In genomic region chr13:55611996-55612395, GRCm38 (mm10) we compare ENCODE assay signal across 30 mouse cellular contexts. TPM values are rescaled to one million over a fixed set of nuclear protein-coding genes. Genes with fewer than 3 reads are reported as not detected.
DNase-seq lines count a peak whose midpoint lies in the region; ATAC-seq and TF ChIP-seq lines count a peak whose summit lies in the region.
"Had no signal": no experiment of that assay in that cellular context is flagged by ENCODE, and none has a peak within 500 bp of the region (broad histone marks: within the 10 kb centered on the region; RNA-seq: fewer than 3 reads in every experiment).

No protein-coding gene starts in this region.

- peak; percentile 47 for DNase-seq in embryonic facial prominence, embryonic 11.5 days (ENCODE audit: low spot score)
- DNase-seq in embryonic facial prominence, embryonic 10.5 days (ENCODE audit: low spot score), result no peak
- peak; percentile 26 for DNase-seq in adipocyte (ENCODE audit: low spot score)
- no peak for DNase-seq in limb, embryonic 10.5 days (ENCODE audit: low spot score)
- DNase-seq in limb, embryonic 14.5 days (ENCODE audit: low spot score), result peak; percentile 28
- no peak for DNase-seq in gastrocnemius, adult 18-20 months (ENCODE audit: low spot score)
- no peak for DNase-seq in heart, adult 2 months
- DNase-seq: adrenal gland, adult 8-10 months; adrenal gland, postnatal 25 days; B cell, adult 2 months; cerebellum, adult 11-12 months; cerebellum, adult 8-10 months; cerebellum, postnatal 10 days; cerebellum, postnatal 36 days; embryo, embryonic 11 days; gastrocnemius, postnatal 10 days; gastrocnemius, postnatal 36 days; heart, postnatal 36 days had no signal

- no peaks in the 10 kb centered on the region for H3K79me2 ChIP-seq in heart, adult 2 months (replicated peaks; ENCODE audit: control insufficient read depth, insufficient read depth, low read length)

- no peak overlapping the region for H3K4me2 ChIP-seq in embryonic facial prominence, embryonic 11.5 days (ENCODE audit: low read depth, low read length)
- no peak overlapping the region for H3K4me2 ChIP-seq in limb, embryonic 14.5 days (replicated peaks; ENCODE audit: low read depth, low read length, severe bottlenecking)
- H3K4me2 ChIP-seq in kidney, embryonic 16.5 days (replicated peaks; ENCODE audit: low read depth, low read length), result no peak overlapping the region
- H3K4me2 ChIP-seq: embryonic facial prominence, embryonic 12.5 days; heart, embryonic 12.5 days; heart, embryonic 15.5 days; hindbrain, embryonic 14.5 days had no signal

- H3K36me3 ChIP-seq in embryonic facial prominence, embryonic 11.5 days (replicated peaks; ENCODE audit: control insufficient read depth, insufficient read depth, low read depth, low read length), result no peaks in the 10 kb centered on the region; the same call in 1 of the 2 replicates
- peaks cover 45% of the 10 kb centered on the region for H3K36me3 ChIP-seq in embryonic facial prominence, embryonic 10.5 days (replicated peaks)
- H3K36me3 ChIP-seq in limb, embryonic 10.5 days, result peaks cover 46% of the 10 kb centered on the region
- peaks cover 45% of the 10 kb centered on the region for H3K36me3 ChIP-seq in limb, embryonic 14.5 days (ENCODE audit: control insufficient read depth, insufficient read depth, low read length)
- no peaks in the 10 kb centered on the region for H3K36me3 ChIP-seq in heart, adult 2 months (ENCODE audit: control insufficient read depth, insufficient read depth, low read length)
- peaks cover 16% of the 10 kb centered on the region for H3K36me3 ChIP-seq in kidney, embryonic 16.5 days (ENCODE audit: insufficient read depth, low read length)

- H3K27ac ChIP-seq in embryonic facial prominence, embryonic 11.5 days (replicated peaks; ENCODE audit: low read depth, low read length), result no peak overlapping the region
- H3K27ac ChIP-seq in embryonic facial prominence, embryonic 10.5 days (replicated peaks), result no peak overlapping the region
- H3K27ac ChIP-seq in limb, embryonic 10.5 days, result peak overlapping the region; percentile 39; the same call in 1 of the 2 replicates
- no peak overlapping the region for H3K27ac ChIP-seq in limb, embryonic 14.5 days (replicated peaks; ENCODE audit: low read depth, low read length)
- no peak overlapping the region for H3K27ac ChIP-seq in heart, adult 2 months
- H3K27ac ChIP-seq in kidney, embryonic 16.5 days (ENCODE audit: low read length), result no peak overlapping the region
- H3K27ac ChIP-seq: embryonic facial prominence, embryonic 12.5 days; forebrain, embryonic 10.5 days; heart, embryonic 15.5 days; hindbrain, embryonic 14.5 days; hindbrain, postnatal 0 days had no signal

- no peak for TF ChIP-seq EP300 in heart, adult 2 months (IDR thresholded peaks at IDR 0.05; ENCODE audit: insufficient read depth, low read depth, low read length)

- no peak for ATAC-seq in embryonic facial prominence, embryonic 11.5 days (replicated peaks; ENCODE audit: insufficient number of reproducible peaks, low FRiP score, low TSS enrichment, low read depth)
- ATAC-seq in limb, embryonic 14.5 days (ENCODE audit: low FRiP score, low read depth), result no peak
- no peak for ATAC-seq in kidney, embryonic 16.5 days (ENCODE audit: low FRiP score, low TSS enrichment)
- ATAC-seq: forebrain, embryonic 14.5 days; hindbrain, postnatal 0 days; inflammation-experienced regulatory T-cells, adult 6 months; intestine, embryonic 16.5 days had no signal

- 40% methylated on average over 7 of the region's 7 CpGs for WGBS in embryonic facial prominence, embryonic 11.5 days
- WGBS in embryonic facial prominence, embryonic 10.5 days, result 63% methylated on average over 7 of the region's 7 CpGs
- WGBS in limb, embryonic 10.5 days, result 59% methylated on average over 7 of the region's 7 CpGs
- WGBS in limb, embryonic 14.5 days, result 25% methylated on average over 7 of the region's 7 CpGs
- WGBS in heart, adult 2 months, result 63% methylated on average over 7 of the region's 7 CpGs
- 89% methylated on average over 7 of the region's 7 CpGs for WGBS in kidney, embryonic 16.5 days

- no peak for TF ChIP-seq CTCF in heart, adult 2 months (IDR thresholded peaks at IDR 0.05)

- H3K27me3 ChIP-seq in embryonic facial prominence, embryonic 11.5 days (ENCODE audit: control insufficient read depth, insufficient read depth, low read length), result no peaks in the 10 kb centered on the region
- no peaks in the 10 kb centered on the region for H3K27me3 ChIP-seq in embryonic facial prominence, embryonic 10.5 days (replicated peaks; ENCODE audit: low read depth, poor library complexity, severe bottlenecking)
- H3K27me3 ChIP-seq in limb, embryonic 10.5 days (ENCODE audit: low read depth, poor library complexity, severe bottlenecking), result no peaks in the 10 kb centered on the region
- H3K27me3 ChIP-seq in limb, embryonic 14.5 days (ENCODE audit: control insufficient read depth, insufficient read depth, low read length), result no peaks in the 10 kb centered on the region
- H3K27me3 ChIP-seq in heart, adult 2 months (ENCODE audit: control insufficient read depth, insufficient read depth, low read length), result no peaks in the 10 kb centered on the region
- no peaks in the 10 kb centered on the region for H3K27me3 ChIP-seq in kidney, embryonic 16.5 days (ENCODE audit: insufficient read depth, low read length)
- H3K27me3 ChIP-seq: CH12.LX; embryonic facial prominence, embryonic 12.5 days; heart, embryonic 12.5 days; heart, embryonic 15.5 days had no signal

- no peaks in the 10 kb centered on the region for H3K9me3 ChIP-seq in embryonic facial prominence, embryonic 11.5 days (replicated peaks; ENCODE audit: control insufficient read depth, low read length)
- no peaks in the 10 kb centered on the region for H3K9me3 ChIP-seq in embryonic facial prominence, embryonic 10.5 days
- H3K9me3 ChIP-seq in limb, embryonic 10.5 days (replicated peaks), result no peaks in the 10 kb centered on the region
- H3K9me3 ChIP-seq in limb, embryonic 14.5 days (ENCODE audit: control insufficient read depth, low read length), result no peaks in the 10 kb centered on the region
- no peaks in the 10 kb centered on the region for H3K9me3 ChIP-seq in kidney, embryonic 16.5 days (ENCODE audit: low read length)
- H3K9me3 ChIP-seq: embryonic facial prominence, embryonic 12.5 days; forebrain, embryonic 10.5 days; G1E; heart, embryonic 12.5 days; heart, embryonic 15.5 days had no signal

- H3K4me1 ChIP-seq in embryonic facial prominence, embryonic 11.5 days (ENCODE audit: control insufficient read depth, insufficient read depth, low read length), result no peaks in the 10 kb centered on the region
- H3K4me1 ChIP-seq in embryonic facial prominence, embryonic 10.5 days, result peaks cover 10% of the 10 kb centered on the region
- peaks cover 17% of the 10 kb centered on the region for H3K4me1 ChIP-seq in limb, embryonic 10.5 days
- peaks cover 4% of the 10 kb centered on the region; the same call in 1 of the 2 replicates for H3K4me1 ChIP-seq in limb, embryonic 14.5 days (ENCODE audit: control insufficient read depth, insufficient read depth, low read length)
- peaks cover 2% of the 10 kb centered on the region; the same call in 1 of the 2 replicates for H3K4me1 ChIP-seq in heart, adult 2 months (ENCODE audit: control insufficient read depth, insufficient read depth, low read length)
- no peaks in the 10 kb centered on the region for H3K4me1 ChIP-seq in kidney, embryonic 16.5 days (ENCODE audit: insufficient read depth, low read length)
- H3K4me1 ChIP-seq: forebrain, embryonic 10.5 days; heart, embryonic 12.5 days; heart, embryonic 15.5 days had no signal

- intact Hi-C loops in heart, adult 2 months (cut with DNase I), result no loop called here

- no peak overlapping the region for H3K4me3 ChIP-seq in embryonic facial prominence, embryonic 11.5 days (ENCODE audit: low read depth, low read length)
- H3K4me3 ChIP-seq in embryonic facial prominence, embryonic 10.5 days, result no peak overlapping the region
- H3K4me3 ChIP-seq in limb, embryonic 10.5 days, result no peak overlapping the region
- no peak overlapping the region for H3K4me3 ChIP-seq in limb, embryonic 14.5 days (replicated peaks; ENCODE audit: low read length)
- no peak overlapping the region for H3K4me3 ChIP-seq in heart, adult 2 months
- H3K4me3 ChIP-seq in kidney, embryonic 16.5 days (ENCODE audit: low read length), result no peak overlapping the region
- H3K4me3 ChIP-seq: embryonic facial prominence, embryonic 12.5 days; forebrain, embryonic 10.5 days; heart, embryonic 12.5 days; heart, embryonic 15.5 days had no signal

- no peak for TF ChIP-seq POLR2A in limb, embryonic 14.5 days (IDR thresholded peaks at IDR 0.05; ENCODE audit: borderline replicate concordance, extremely low read depth, insufficient read depth, insufficient read length)
- no peak for TF ChIP-seq POLR2A in heart, adult 2 months (IDR thresholded peaks at IDR 0.05; ENCODE audit: insufficient read depth, low read depth, low read length)

- no peak overlapping the region for H3K9ac ChIP-seq in embryonic facial prominence, embryonic 11.5 days (replicated peaks; ENCODE audit: low read length)
- no peak overlapping the region for H3K9ac ChIP-seq in limb, embryonic 14.5 days (ENCODE audit: low read depth, low read length, severe bottlenecking)
- H3K9ac ChIP-seq in heart, adult 2 months (ENCODE audit: low read depth, low read length), result no peak overlapping the region
- no peak overlapping the region for H3K9ac ChIP-seq in kidney, embryonic 16.5 days (replicated peaks; ENCODE audit: low read length)
- H3K9ac ChIP-seq: embryonic facial prominence, embryonic 12.5 days; heart, embryonic 12.5 days; heart, embryonic 15.5 days; hindbrain, embryonic 14.5 days had no signal

RNA-seq across cellular contexts. Expression of gene Caml, which starts 10.8 kb away (rescaled TPM):
- 62.3 and 66.1 TPM in 2 replicates for polyA plus RNA-seq in embryonic facial prominence, embryonic 11.5 days (2014; fragmentation: Nextera tagmentation; extraction: Ambion mirVana)
- 52.6 and 53.6 TPM in 2 replicates for polyA plus RNA-seq in embryonic facial prominence, embryonic 10.5 days (2016; fragmentation: Nextera tagmentation; extraction: Ambion mirVana)
- 48.1 and 53.3 TPM in 2 replicates for polyA plus RNA-seq in limb, embryonic 10.5 days (2016; fragmentation: Nextera tagmentation; extraction: Ambion mirVana)
- 55.3 and 60.7 TPM in 2 replicates for polyA plus RNA-seq in limb, embryonic 14.5 days (2012; rRNA removed)
- polyA plus RNA-seq in limb, embryonic 14.5 days (2014; fragmentation: Nextera tagmentation; extraction: Ambion mirVana), result 59.4 and 60.4 TPM in 2 replicates
- 1 to 10 TPM; 8.1 to 9.2 TPM for total RNA-seq in gastrocnemius, adult 18-20 months (2021)
- total RNA-seq in heart, adult 2 months (2021), result 10 to 100 TPM; 10.4 to 10.9 TPM
- 11.7 and 14.9 TPM in 2 replicates for polyA plus RNA-seq in heart, adult 2 months (2012; rRNA removed)
- polyA plus RNA-seq in kidney, embryonic 16.5 days (2015; fragmentation: Nextera tagmentation; extraction: Ambion mirVana), result 54.5 and 60.7 TPM in 2 replicates

RNA-seq across cellular contexts. Expression of gene B4galt7, which starts 12.3 kb away (rescaled TPM):
- 14.2 and 16.3 TPM in 2 replicates for polyA plus RNA-seq in embryonic facial prominence, embryonic 11.5 days (2014; fragmentation: Nextera tagmentation; extraction: Ambion mirVana)
- polyA plus RNA-seq in embryonic facial prominence, embryonic 10.5 days (2016; fragmentation: Nextera tagmentation; extraction: Ambion mirVana), result 30.1 and 32.0 TPM in 2 replicates
- polyA plus RNA-seq in limb, embryonic 10.5 days (2016; fragmentation: Nextera tagmentation; extraction: Ambion mirVana), result 30.9 and 31.6 TPM in 2 replicates
- polyA plus RNA-seq in limb, embryonic 14.5 days (2012; rRNA removed), result 39.3 and 53.0 TPM in 2 replicates
- polyA plus RNA-seq in limb, embryonic 14.5 days (2014; fragmentation: Nextera tagmentation; extraction: Ambion mirVana), result 10.1 and 12.5 TPM in 2 replicates
- 1 to 10 TPM; 4.7 to 6.8 TPM for total RNA-seq in gastrocnemius, adult 18-20 months (2021)
- total RNA-seq in heart, adult 2 months (2021), result 1 to 10 TPM; 8.8 to 9.8 TPM
- 11.4 and 13.2 TPM in 2 replicates for polyA plus RNA-seq in heart, adult 2 months (2012; rRNA removed)
- polyA plus RNA-seq in kidney, embryonic 16.5 days (2015; fragmentation: Nextera tagmentation; extraction: Ambion mirVana), result 20.0 and 26.3 TPM in 2 replicates

RNA-seq across cellular contexts. Expression of gene Ddx46, which starts 22.8 kb away (rescaled TPM):
- polyA plus RNA-seq in embryonic facial prominence, embryonic 11.5 days (2014; fragmentation: Nextera tagmentation; extraction: Ambion mirVana), result 54.1 and 58.0 TPM in 2 replicates
- 44.7 and 47.4 TPM in 2 replicates for polyA plus RNA-seq in embryonic facial prominence, embryonic 10.5 days (2016; fragmentation: Nextera tagmentation; extraction: Ambion mirVana)
- polyA plus RNA-seq in limb, embryonic 10.5 days (2016; fragmentation: Nextera tagmentation; extraction: Ambion mirVana), result 41.5 and 45.6 TPM in 2 replicates
- polyA plus RNA-seq in limb, embryonic 14.5 days (2012; rRNA removed), result 36.5 and 48.7 TPM in 2 replicates
- 33.0 and 36.0 TPM in 2 replicates for polyA plus RNA-seq in limb, embryonic 14.5 days (2014; fragmentation: Nextera tagmentation; extraction: Ambion mirVana)
- total RNA-seq in gastrocnemius, adult 18-20 months (2021), result 10 to 100 TPM; 23.1 to 23.7 TPM
- total RNA-seq in heart, adult 2 months (2021), result 10 to 100 TPM; 20.8 to 21.1 TPM
- 7.9 and 14.8 TPM in 2 replicates for polyA plus RNA-seq in heart, adult 2 months (2012; rRNA removed)
- polyA plus RNA-seq in kidney, embryonic 16.5 days (2015; fragmentation: Nextera tagmentation; extraction: Ambion mirVana), result 37.5 and 39.7 TPM in 2 replicates

RNA-seq across cellular contexts. Expression of gene Tmed9, which starts 38.5 kb away (rescaled TPM):
- polyA plus RNA-seq in embryonic facial prominence, embryonic 11.5 days (2014; fragmentation: Nextera tagmentation; extraction: Ambion mirVana), result 55.6 and 57.8 TPM in 2 replicates
- polyA plus RNA-seq in embryonic facial prominence, embryonic 10.5 days (2016; fragmentation: Nextera tagmentation; extraction: Ambion mirVana), result 120 and 121 TPM in 2 replicates
- polyA plus RNA-seq in limb, embryonic 10.5 days (2016; fragmentation: Nextera tagmentation; extraction: Ambion mirVana), result 111 and 123 TPM in 2 replicates
- 182 and 228 TPM in 2 replicates for polyA plus RNA-seq in limb, embryonic 14.5 days (2012; rRNA removed)
- 78.6 and 83.0 TPM in 2 replicates for polyA plus RNA-seq in limb, embryonic 14.5 days (2014; fragmentation: Nextera tagmentation; extraction: Ambion mirVana)
- total RNA-seq in gastrocnemius, adult 18-20 months (2021), result 10 to 100 TPM; 46.0 to 59.5 TPM
- 10 to 100 TPM; 85.5 to 95.7 TPM for total RNA-seq in heart, adult 2 months (2021)
- 64.5 and 91.4 TPM in 2 replicates for polyA plus RNA-seq in heart, adult 2 months (2012; rRNA removed)
- polyA plus RNA-seq in kidney, embryonic 16.5 days (2015; fragmentation: Nextera tagmentation; extraction: Ambion mirVana), result 175 and 177 TPM in 2 replicates

RNA-seq across cellular contexts. Expression of gene Fam193b, which starts 41.1 kb away (rescaled TPM):
- 36.7 and 37.0 TPM in 2 replicates for polyA plus RNA-seq in embryonic facial prominence, embryonic 11.5 days (2014; fragmentation: Nextera tagmentation; extraction: Ambion mirVana)
- polyA plus RNA-seq in embryonic facial prominence, embryonic 10.5 days (2016; fragmentation: Nextera tagmentation; extraction: Ambion mirVana), result 62.7 and 67.3 TPM in 2 replicates
- polyA plus RNA-seq in limb, embryonic 10.5 days (2016; fragmentation: Nextera tagmentation; extraction: Ambion mirVana), result 65.8 and 70.7 TPM in 2 replicates
- polyA plus RNA-seq in limb, embryonic 14.5 days (2012; rRNA removed), result 140 and 159 TPM in 2 replicates
- 35.9 and 40.7 TPM in 2 replicates for polyA plus RNA-seq in limb, embryonic 14.5 days (2014; fragmentation: Nextera tagmentation; extraction: Ambion mirVana)
- total RNA-seq in gastrocnemius, adult 18-20 months (2021), result 10 to 100 TPM in 1 of 2 experiments, 1 to 10 TPM in 1; 9.6 to 10.1 TPM
- total RNA-seq in heart, adult 2 months (2021), result 10 to 100 TPM; 11.2 to 13.0 TPM
- 43.9 and 46.1 TPM in 2 replicates for polyA plus RNA-seq in heart, adult 2 months (2012; rRNA removed)
- polyA plus RNA-seq in kidney, embryonic 16.5 days (2015; fragmentation: Nextera tagmentation; extraction: Ambion mirVana), result 40.2 and 41.2 TPM in 2 replicates

Comparison
In these comparisons a context has a peak if more than half of its experiments do, and no peak if none do; other contexts are left out.
1. DNase-seq: peak in embryonic facial prominence, embryonic 11.5 days (single experiment), adipocyte (single experiment) and limb, embryonic 14.5 days (single experiment); none in embryonic facial prominence, embryonic 10.5 days (single experiment), limb, embryonic 10.5 days (single experiment), gastrocnemius, adult 18-20 months (single experiment) and heart, adult 2 months (0 of 2).